Mouse (Mus musculus): ENCODE data around the gene Plekhm3. TPM values are rescaled to one million over a fixed set of nuclear protein-coding genes. Genes with fewer than 3 reads are reported as not detected.
A peak's percentile ranks its signal among the peaks of the same experiment; 100 is the strongest.

Plekhm3 gene
- polyA plus RNA-seq, 1 experiment from 2014 or later = 1.7 TPM

DNA sequence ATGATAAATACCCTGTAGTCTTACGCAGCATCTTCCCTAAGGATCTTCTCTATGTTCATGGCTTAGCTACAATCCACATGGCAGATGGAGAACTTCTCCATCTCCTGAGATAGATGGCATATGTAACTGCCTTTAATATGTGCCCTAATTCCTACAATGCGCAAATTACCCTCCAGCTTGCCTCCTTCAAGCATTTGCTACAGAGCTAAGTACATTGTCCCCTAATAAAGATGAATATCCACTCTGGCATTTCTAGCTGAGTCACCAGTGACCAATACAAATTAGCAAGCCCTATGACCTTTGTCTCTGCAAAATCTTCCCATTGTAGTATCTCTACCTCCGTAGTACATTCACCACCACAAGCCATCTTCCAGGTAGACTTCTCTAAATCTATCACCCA, 6.4 kb downstream of the Plekhm3 start:
- no peaks in the 10 kb centered on the region for H3K4me1 ChIP-seq (replicated peaks)
- no peak overlapping the region for H3K4me3 ChIP-seq (replicated peaks)
- no peak for ATAC-seq (ENCODE audit: insufficient read depth)
- no peaks in the 10 kb centered on the region for H3K27me3 ChIP-seq
- no peaks in the 10 kb centered on the region for H3K9me3 ChIP-seq (replicated peaks)
- no peak overlapping the region for H3K9ac ChIP-seq
- no peak overlapping the region for H3K4me2 ChIP-seq
- H3K36me3 ChIP-seq (replicated peaks) = no peaks in the 10 kb centered on the region
- no peak overlapping the region for H3K27ac ChIP-seq (replicated peaks)
- WGBS (ENCODE audit: insufficient replicate concordance) = 80% methylated on average over 3 of the region's 3 CpGs

DNA sequence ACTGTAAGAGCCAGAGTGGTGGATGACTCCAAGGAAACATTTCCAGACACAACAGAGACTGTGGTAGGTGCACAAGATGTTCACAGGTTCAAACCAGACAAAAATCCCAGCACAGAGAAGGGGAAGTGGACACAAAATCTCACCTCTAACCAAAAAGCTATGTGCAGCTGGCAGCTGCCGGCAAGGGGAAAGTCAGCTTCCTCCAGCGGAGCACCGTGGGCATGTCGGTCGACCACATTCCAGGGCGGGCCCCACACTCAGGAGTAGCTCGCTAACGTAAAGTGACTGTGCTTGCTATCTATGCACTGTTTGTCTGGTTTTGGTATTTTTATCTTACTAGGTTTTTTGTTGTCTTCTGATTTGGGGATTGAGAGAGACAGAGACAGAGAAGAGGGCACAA, 7.2 kb downstream of the Plekhm3 start:
- no peaks in the 10 kb centered on the region for H3K4me1 ChIP-seq (replicated peaks)
- H3K4me2 ChIP-seq = no peak overlapping the region
- no peak overlapping the region for H3K9ac ChIP-seq
- H3K27ac ChIP-seq (replicated peaks) = no peak overlapping the region
- H3K9me3 ChIP-seq (replicated peaks) = no peaks in the 10 kb centered on the region
- 11% methylated on average over 8 of the region's 8 CpGs for WGBS (ENCODE audit: insufficient replicate concordance)
- H3K27me3 ChIP-seq = no peaks in the 10 kb centered on the region
- H3K4me3 ChIP-seq (replicated peaks) = no peak overlapping the region
- no peaks in the 10 kb centered on the region for H3K36me3 ChIP-seq (replicated peaks)
- no peak for ATAC-seq (ENCODE audit: insufficient read depth)

DNA sequence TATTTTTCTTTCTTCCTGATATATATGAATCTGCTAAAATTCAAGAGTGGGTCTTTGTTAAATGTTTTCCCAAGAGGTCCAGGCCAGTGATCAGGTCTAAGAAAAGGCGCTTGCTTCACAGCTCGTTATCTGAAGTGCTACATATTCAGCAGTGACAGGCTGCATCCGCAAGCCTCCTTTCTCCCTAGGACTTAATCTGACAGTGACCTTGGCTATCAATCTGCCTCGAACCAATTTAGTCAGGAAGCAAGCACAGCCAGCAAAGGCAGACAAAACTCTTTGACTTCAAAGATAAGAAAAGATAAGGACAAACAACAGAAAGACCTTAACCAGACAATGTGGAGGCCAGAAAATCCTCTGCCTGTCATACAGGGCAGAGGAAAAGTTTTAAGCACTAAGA, 10.5 kb downstream of the Plekhm3 start:
- Histone ChIP-seq H3K4me3 (replicated peaks) (no peak overlapping the region), H3K9ac (no peak overlapping the region), H3K4me1 (replicated peaks) (no peaks in the 10 kb centered on the region), H3K9me3 (replicated peaks) (no peaks in the 10 kb centered on the region), H3K27ac (replicated peaks) (no peak overlapping the region), H3K4me2 (no peak overlapping the region), H3K27me3 (no peaks in the 10 kb centered on the region), H3K36me3 (replicated peaks) (no peaks in the 10 kb centered on the region)
- 13% methylated on average over 4 of the region's 4 CpGs for WGBS (ENCODE audit: insufficient replicate concordance)
- no peak for ATAC-seq (ENCODE audit: insufficient read depth)

DNA sequence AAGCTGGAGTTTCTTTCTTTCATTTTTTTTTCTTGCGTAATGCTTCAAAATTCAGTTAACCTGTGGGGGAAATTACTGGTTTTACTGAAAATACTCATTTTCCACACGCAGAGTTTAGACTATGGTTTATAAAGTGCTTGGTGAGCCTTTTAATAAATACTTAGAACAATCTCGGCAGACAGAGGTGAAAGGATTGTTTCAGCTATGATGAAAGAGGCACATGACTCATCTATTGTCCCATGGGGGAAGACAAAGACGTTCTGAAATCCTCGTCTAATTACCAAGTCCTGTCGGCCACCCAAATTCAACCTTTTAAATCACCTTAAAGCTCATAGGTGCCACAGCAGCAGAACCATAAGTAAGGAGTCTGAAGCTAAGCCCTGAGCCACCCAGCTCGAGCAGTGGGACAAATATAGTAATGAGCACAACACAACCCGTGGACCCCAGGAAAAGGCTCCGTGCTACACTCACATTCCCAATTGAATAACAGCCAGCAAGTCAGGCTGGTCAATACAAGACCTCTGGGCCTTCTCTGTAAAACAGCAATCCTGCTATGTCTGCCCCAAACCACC, 11.3 kb downstream of the Plekhm3 start:
- H3K36me3 ChIP-seq (replicated peaks) = no peaks in the 10 kb centered on the region
- H3K4me2 ChIP-seq = no peak overlapping the region
- no peak overlapping the region for H3K4me3 ChIP-seq (replicated peaks)
- H3K9me3 ChIP-seq (replicated peaks) = no peaks in the 10 kb centered on the region
- H3K4me1 ChIP-seq (replicated peaks) = no peaks in the 10 kb centered on the region
- WGBS (ENCODE audit: insufficient replicate concordance) = 59% methylated on average over 9 of the region's 9 CpGs
- H3K27me3 ChIP-seq = no peaks in the 10 kb centered on the region
- no peak for ATAC-seq (ENCODE audit: insufficient read depth)
- no peak overlapping the region for H3K27ac ChIP-seq (replicated peaks)
- no peak overlapping the region for H3K9ac ChIP-seq

DNA sequence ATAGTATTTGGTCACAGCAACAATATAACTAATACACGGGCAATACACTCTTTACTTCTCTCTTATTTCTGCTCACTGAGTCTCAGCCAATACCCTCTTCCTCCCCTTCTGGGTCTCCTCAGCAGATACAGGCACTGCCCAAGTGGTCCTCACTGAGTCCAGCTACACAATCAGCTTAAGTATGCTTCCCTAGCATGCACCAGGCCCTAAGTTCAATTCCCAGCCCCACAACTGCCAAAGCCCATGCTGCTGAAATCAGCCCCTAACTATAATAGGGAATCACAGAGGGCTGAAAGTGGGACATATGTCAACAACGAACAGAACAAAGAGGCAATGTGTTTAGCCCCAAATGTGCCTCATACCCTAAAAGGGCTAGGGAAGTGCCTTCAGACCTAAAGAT, 11.9 kb downstream of the Plekhm3 start:
- no peaks in the 10 kb centered on the region for H3K9me3 ChIP-seq (replicated peaks)
- H3K4me2 ChIP-seq = no peak overlapping the region
- H3K4me3 ChIP-seq (replicated peaks) = no peak overlapping the region
- H3K27ac ChIP-seq (replicated peaks) = no peak overlapping the region
- no peaks in the 10 kb centered on the region for H3K27me3 ChIP-seq
- 53% methylated on average over 2 of the region's 2 CpGs for WGBS (ENCODE audit: insufficient replicate concordance)
- 0 out of 2 replicates have a peak, but pooled peaks cover under 1% of the 10 kb centered on the region for H3K4me1 ChIP-seq (replicated peaks)
- ATAC-seq (ENCODE audit: insufficient read depth) = no peak
- no peaks in the 10 kb centered on the region for H3K36me3 ChIP-seq (replicated peaks)
- no peak overlapping the region for H3K9ac ChIP-seq

DNA sequence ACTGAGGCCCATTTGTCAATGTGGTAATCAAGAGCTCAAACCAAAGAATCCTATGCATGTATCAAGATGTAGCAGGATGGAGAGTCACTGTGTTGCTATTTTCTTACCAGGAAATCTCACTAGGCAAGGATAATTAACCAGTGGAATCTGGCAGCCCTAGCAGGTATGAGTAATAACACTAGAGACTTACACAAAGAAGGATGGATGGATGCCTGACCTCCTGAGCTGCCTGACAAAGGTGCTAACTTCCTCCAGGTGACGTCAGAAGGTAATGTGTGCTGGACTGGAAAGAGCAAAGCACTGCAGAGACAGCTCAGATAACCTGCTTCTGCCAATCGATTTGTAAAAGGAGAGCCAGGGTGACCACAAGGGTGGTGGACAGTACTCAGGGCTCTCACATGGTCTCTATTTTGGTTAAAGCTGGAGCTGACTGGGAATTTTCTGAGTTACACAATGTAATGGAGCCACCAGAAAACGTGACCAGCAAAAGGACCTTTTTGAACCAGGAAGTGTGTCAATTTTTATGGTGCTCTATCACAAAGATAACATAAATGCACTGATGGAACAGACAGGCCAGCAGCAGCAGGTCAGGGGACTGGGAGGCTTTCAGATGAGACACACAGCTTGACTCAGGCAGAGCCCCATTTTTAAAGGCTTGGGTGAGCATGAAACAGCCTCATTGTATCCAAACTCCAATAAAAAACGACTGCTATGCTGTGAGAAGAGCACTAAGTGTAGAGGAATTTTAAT, 14.4 kb downstream of the Plekhm3 start:
- no peak overlapping the region for H3K4me3 ChIP-seq (replicated peaks)
- no peaks in the 10 kb centered on the region for H3K36me3 ChIP-seq (replicated peaks)
- ATAC-seq (ENCODE audit: insufficient read depth) = no peak
- WGBS (ENCODE audit: insufficient replicate concordance) = 50% methylated on average over 4 of the region's 4 CpGs
- no peak overlapping the region for H3K27ac ChIP-seq (replicated peaks)
- no peaks in the 10 kb centered on the region for H3K9me3 ChIP-seq (replicated peaks)
- H3K27me3 ChIP-seq = no peaks in the 10 kb centered on the region
- 0 out of 2 replicates have a peak, but pooled peaks cover 2% of the 10 kb centered on the region for H3K4me1 ChIP-seq (replicated peaks)
- H3K4me2 ChIP-seq = no peak overlapping the region
- no peak overlapping the region for H3K9ac ChIP-seq

DNA sequence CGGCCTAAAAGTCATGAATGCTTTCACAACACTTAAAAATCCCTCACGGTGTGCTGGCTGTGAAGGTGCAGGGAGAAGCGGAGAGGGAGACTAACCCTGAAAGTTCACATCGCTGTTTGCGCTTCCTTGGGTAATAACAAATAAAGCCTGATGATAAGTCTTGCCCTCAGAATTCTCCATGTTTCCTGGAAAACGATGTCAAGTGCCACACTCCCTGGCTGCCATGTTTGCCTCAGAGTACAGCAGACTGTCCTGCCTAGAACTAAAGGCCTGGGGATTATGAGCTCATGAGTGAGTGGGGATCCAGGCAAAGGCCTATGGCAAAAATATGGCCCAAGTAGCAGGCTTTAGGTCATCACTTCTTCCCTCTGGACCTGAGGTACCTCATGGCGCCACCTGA, 17.7 kb downstream of the Plekhm3 start:
- H3K27ac ChIP-seq (replicated peaks) = no peak overlapping the region
- no peak overlapping the region for H3K9ac ChIP-seq
- no peaks in the 10 kb centered on the region for H3K36me3 ChIP-seq (replicated peaks)
- H3K4me2 ChIP-seq = no peak overlapping the region
- no peak for ATAC-seq (ENCODE audit: insufficient read depth)
- 0 out of 2 replicates have a peak, but pooled peaks cover 2% of the 10 kb centered on the region for H3K4me1 ChIP-seq (replicated peaks)
- H3K4me3 ChIP-seq (replicated peaks) = no peak overlapping the region
- H3K27me3 ChIP-seq = no peaks in the 10 kb centered on the region
- 75% methylated on average over 7 of the region's 7 CpGs for WGBS (ENCODE audit: insufficient replicate concordance)
- no peaks in the 10 kb centered on the region for H3K9me3 ChIP-seq (replicated peaks)

DNA sequence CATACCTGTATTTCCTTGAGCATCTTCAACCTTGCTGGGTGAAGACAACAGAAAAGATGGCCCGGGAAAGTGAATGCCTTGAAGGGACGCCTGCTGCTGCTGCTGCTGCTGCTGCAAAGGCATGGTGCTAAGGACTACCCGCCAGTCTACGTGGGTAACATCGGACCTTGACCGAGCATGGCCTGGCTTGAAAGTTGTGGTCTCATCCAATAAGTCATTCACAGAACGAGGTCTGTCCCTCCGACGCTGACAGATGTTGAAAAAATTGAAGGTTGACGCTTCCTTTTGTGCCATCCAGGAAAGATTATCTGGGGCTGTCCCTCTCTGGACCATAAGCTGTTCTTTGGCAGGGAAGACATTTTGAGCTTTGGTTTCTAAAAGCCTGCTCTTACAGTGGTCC, 18.9 kb downstream of the Plekhm3 start:
- H3K4me3 ChIP-seq (replicated peaks) = no peak overlapping the region
- H3K9me3 ChIP-seq (replicated peaks) = no peaks in the 10 kb centered on the region
- no peak for ATAC-seq (ENCODE audit: insufficient read depth)
- H3K9ac ChIP-seq = no peak overlapping the region
- no peak overlapping the region for H3K27ac ChIP-seq (replicated peaks)
- WGBS (ENCODE audit: insufficient replicate concordance) = 76% methylated on average over 10 of the region's 10 CpGs
- no peak overlapping the region for H3K4me2 ChIP-seq
- no peaks in the 10 kb centered on the region for H3K36me3 ChIP-seq (replicated peaks)
- no peaks in the 10 kb centered on the region for H3K27me3 ChIP-seq
- H3K4me1 ChIP-seq (replicated peaks) = 0 out of 2 replicates have a peak, but pooled peaks cover 2% of the 10 kb centered on the region

DNA sequence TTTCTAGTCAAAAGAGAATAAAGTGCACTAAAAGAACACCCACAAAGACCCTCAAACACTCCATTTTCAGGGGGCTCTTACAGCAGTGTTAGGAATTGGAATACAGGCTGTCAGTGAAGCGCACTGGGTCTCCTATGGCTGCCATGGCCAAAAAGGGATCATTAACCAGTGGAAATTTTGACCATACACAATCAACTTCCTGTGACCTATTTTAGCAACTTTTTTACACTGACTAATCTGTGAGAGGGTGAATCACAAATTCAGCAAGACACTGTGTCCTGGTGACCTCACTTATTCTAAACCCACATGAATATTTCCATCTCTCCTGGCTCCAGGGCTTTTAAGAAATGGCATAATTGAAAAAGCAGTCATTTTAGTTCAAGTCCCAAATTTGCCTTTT, 23.7 kb downstream of the Plekhm3 start:
- Histone ChIP-seq H3K9me3 (replicated peaks) (no peaks in the 10 kb centered on the region), H3K4me2 (no peak overlapping the region), H3K27ac (replicated peaks) (no peak overlapping the region), H3K4me1 (replicated peaks) (no peaks in the 10 kb centered on the region), H3K27me3 (no peaks in the 10 kb centered on the region), H3K36me3 (replicated peaks) (no peaks in the 10 kb centered on the region), H3K9ac (no peak overlapping the region), H3K4me3 (replicated peaks) (no peak overlapping the region)
- WGBS (ENCODE audit: insufficient replicate concordance) = 79% methylated on average over 1 of the region's 1 CpGs
- ATAC-seq (ENCODE audit: insufficient read depth) = no peak

DNA sequence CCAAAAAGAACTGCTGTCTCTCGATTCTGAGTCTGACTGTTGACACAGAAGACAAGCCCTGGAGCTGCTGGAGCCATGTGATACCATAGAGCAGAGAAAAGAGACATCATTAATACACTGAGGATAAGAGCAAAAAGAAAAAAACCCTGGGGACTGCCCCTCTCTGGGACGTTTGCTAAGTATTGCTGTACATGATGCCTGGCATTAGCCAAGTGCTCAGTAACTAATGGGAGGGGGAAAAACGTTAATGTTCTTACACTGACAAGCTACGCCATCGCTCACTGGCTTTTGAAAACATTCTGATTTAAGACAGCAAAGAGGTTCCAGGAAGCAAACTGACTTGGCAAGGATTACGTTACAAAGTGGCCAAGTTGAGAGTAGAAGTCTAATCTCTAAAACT, 26.5 kb downstream of the Plekhm3 start:
- no peak overlapping the region for H3K9ac ChIP-seq
- H3K4me2 ChIP-seq = no peak overlapping the region
- H3K4me3 ChIP-seq (replicated peaks) = no peak overlapping the region
- no peaks in the 10 kb centered on the region for H3K36me3 ChIP-seq (replicated peaks)
- 59% methylated on average over 6 of the region's 6 CpGs for WGBS (ENCODE audit: insufficient replicate concordance)
- no peak for ATAC-seq (ENCODE audit: insufficient read depth)
- no peaks in the 10 kb centered on the region for H3K9me3 ChIP-seq (replicated peaks)
- H3K27me3 ChIP-seq = no peaks in the 10 kb centered on the region
- no peaks in the 10 kb centered on the region for H3K4me1 ChIP-seq (replicated peaks)
- H3K27ac ChIP-seq (replicated peaks) = no peak overlapping the region

DNA sequence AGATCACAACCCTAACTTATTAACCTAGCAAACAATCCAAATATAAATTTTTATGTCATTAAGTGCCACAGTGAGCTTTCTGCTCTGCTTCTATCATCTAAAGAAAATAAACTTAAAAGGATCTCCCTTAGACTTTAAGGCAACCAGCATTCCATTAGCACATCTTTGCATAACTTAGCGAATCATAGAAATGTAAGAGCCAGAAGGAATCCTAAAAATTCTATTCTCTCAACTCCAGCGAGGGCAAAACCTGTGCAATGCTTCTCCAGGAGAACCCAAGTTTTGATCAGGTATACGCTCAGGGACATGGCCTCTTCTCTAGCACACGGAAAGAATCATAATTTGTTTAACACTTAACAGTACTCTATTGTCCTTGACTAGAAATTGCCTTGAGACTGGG, 27.0 kb downstream of the Plekhm3 start:
- H3K4me1 ChIP-seq (replicated peaks) = no peaks in the 10 kb centered on the region
- no peaks in the 10 kb centered on the region for H3K9me3 ChIP-seq (replicated peaks)
- ATAC-seq (ENCODE audit: insufficient read depth) = no peak
- no peaks in the 10 kb centered on the region for H3K27me3 ChIP-seq
- 74% methylated on average over 4 of the region's 4 CpGs for WGBS (ENCODE audit: insufficient replicate concordance)
- no peak overlapping the region for H3K9ac ChIP-seq
- no peaks in the 10 kb centered on the region for H3K36me3 ChIP-seq (replicated peaks)
- H3K4me2 ChIP-seq = no peak overlapping the region
- no peak overlapping the region for H3K27ac ChIP-seq (replicated peaks)
- no peak overlapping the region for H3K4me3 ChIP-seq (replicated peaks)

DNA sequence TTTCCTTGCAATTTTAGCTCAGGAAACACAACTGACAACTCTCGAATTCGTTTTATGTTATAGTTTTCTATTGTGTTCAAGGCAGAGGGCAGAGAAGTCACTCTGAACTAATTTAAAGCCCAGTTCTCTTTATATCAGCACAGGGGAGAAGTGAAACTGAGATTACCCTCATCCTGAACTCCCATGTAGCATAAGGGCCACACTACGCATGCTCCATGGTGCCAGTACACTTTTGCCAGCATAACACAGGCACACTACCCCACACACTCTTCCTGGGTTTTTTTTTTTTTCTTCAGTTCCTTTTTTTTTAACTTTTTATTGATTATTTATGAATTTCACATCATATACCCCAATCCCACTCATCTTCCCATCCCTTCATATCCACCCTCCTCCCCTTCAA, 28.1 kb downstream of the Plekhm3 start:
- peak overlapping the region; percentile 48 for H3K27ac ChIP-seq (replicated peaks)
- H3K36me3 ChIP-seq (replicated peaks) = no peaks in the 10 kb centered on the region
- ATAC-seq (ENCODE audit: insufficient read depth) = no peak
- H3K27me3 ChIP-seq = no peaks in the 10 kb centered on the region
- 68% methylated on average over 3 of the region's 3 CpGs for WGBS (ENCODE audit: insufficient replicate concordance)
- no peak overlapping the region for H3K9ac ChIP-seq
- no peak overlapping the region for H3K4me2 ChIP-seq
- H3K4me1 ChIP-seq (replicated peaks) = no peaks in the 10 kb centered on the region
- H3K9me3 ChIP-seq (replicated peaks) = no peaks in the 10 kb centered on the region
- H3K4me3 ChIP-seq (replicated peaks) = no peak overlapping the region

Measured in liver, embryonic 15.5 days (tissue).